Mouse (Mus musculus) hindbrain, embryonic 10.5 days (tissue): ENCODE measurements around the gene Rpl18a. TPM values are rescaled to one million over a fixed set of nuclear protein-coding genes. Genes with fewer than 3 reads are reported as not detected.
"Not testable (repeated sequence)": the region's sequence is repeated elsewhere in the genome, so short reads cannot be mapped to it uniquely, and the experiment has no call there.

Experiments
- DNase-seq: peaks from one replicate; pipeline ENCODE4 v3.0.0-alpha.2; 2017; ENCODE audit warnings: low spot score
- H3K27ac ChIP-seq: fragments of 300-500 bp; sonication (generic); 2 replicates; pipeline ENCODE4 v1.5.1; 2016; ENCODE audit warnings: mild to moderate bottlenecking, moderate library complexity
- H3K27me3 ChIP-seq: fragments of 300-500 bp; sonication (generic); 2 replicates; pipeline ENCODE4 v1.6.1; 2016; ENCODE audit warnings: mild to moderate bottlenecking; ENCODE audit not compliant: poor library complexity, insufficient read depth, severe bottlenecking
- H3K36me3 ChIP-seq: fragments of 300-500 bp; sonication (generic); 2 replicates; pipeline ENCODE4 v1.6.1; 2016; ENCODE audit warnings: mild to moderate bottlenecking, moderate library complexity
- H3K4me1 ChIP-seq: fragments of 300-500 bp; sonication (generic); replicated peaks from 2 replicates; pipeline ENCODE4 v1.6.1; 2016; ENCODE audit warnings: mild to moderate bottlenecking
- H3K4me3 ChIP-seq: fragments of 300-500 bp; sonication (generic); 2 replicates; pipeline ENCODE4 v1.5.1; 2016; ENCODE audit warnings: mild to moderate bottlenecking, moderate library complexity
- H3K9me3 ChIP-seq: fragments of 300-500 bp; sonication (generic); 2 replicates; pipeline ENCODE4 v1.6.1; 2016; ENCODE audit warnings: mild to moderate bottlenecking, moderate library complexity
- WGBS: fragments of 180-500 bp; shearing (Covaris S2); methylation state at CpG from one replicate; pipeline ENCODE4 v1.1.7; 2016; 5-methylcytosine and 5-hydroxymethylcytosine counted together
- polyA plus RNA-seq: library from polyadenylated mRNA; unstranded; fragments of >200 nt; fragmentation: Nextera tagmentation; extraction: Ambion mirVana; gene quantifications from 2 replicates; pipeline ENCODE4 v1.2.1, GENCODE M21; 2016

The Rpl18a gene
- polyA plus RNA-seq, 1 experiment from 2014 or later, result 3,443 TPM

- no peak overlapping the region for H3K4me3 ChIP-seq
- 72% methylated on average over 2 of the region's 2 CpGs for WGBS
- H3K4me1 ChIP-seq, result peaks cover 21% of the 10 kb centered on the region
- H3K9me3 ChIP-seq, result no peaks in the 10 kb centered on the region
- H3K36me3 ChIP-seq, result peaks cover 4% of the 10 kb centered on the region
- H3K27ac ChIP-seq, result no peak overlapping the region
- DNase-seq, result no peak
- peaks cover 15% of the 10 kb centered on the region; the same call in 1 of the 2 replicates for H3K27me3 ChIP-seq
These were observed 3.7 kb upstream of the Rpl18a start for GRCm38 (mm10) chr8:70900872-70901387.

DNA sequence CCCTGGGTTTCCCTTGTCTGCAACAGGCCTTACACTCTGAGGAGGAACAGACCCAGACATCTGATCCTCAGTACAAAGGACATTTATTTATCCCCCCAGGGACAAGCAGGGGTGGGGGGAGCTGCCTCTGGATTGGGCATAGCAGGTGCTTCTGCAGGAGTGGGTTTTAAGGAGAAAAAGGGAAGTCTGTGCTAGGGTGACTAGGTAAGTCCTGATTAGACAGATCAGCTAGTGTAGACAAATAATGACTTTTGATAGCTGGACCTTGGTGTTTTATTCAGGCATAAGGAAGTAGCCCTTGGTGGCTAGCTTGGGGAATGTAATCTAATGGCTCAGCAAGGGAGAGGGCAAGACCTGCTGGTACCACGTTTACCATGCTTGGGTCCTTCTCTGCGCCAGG is 2.0 kb upstream of the Rpl18a start:
- 94% methylated on average over 2 of the region's 2 CpGs for WGBS
- Histone ChIP-seq H3K9me3 (no peaks in the 10 kb centered on the region), H3K4me3 (no peak overlapping the region; the same call in 1 of the 2 replicates), H3K36me3 (peaks cover 21% of the 10 kb centered on the region), H3K27ac (no peak overlapping the region), H3K4me1 (peaks cover 26% of the 10 kb centered on the region), H3K27me3 (peaks cover 22% of the 10 kb centered on the region)
- DNase-seq, result no peak

GRCm38 (mm10) chr8:70898661-70899198 is 1.5 kb upstream of the Rpl18a start:
- H3K4me3 ChIP-seq, result peak overlapping the region; percentile 71
- peaks cover 26% of the 10 kb centered on the region for H3K36me3 ChIP-seq
- DNase-seq, result no peak
- 62% methylated on average over 2 of the region's 2 CpGs for WGBS
- peaks cover 26% of the 10 kb centered on the region for H3K4me1 ChIP-seq
- peak overlapping the region; percentile 95 for H3K27ac ChIP-seq
- H3K9me3 ChIP-seq, result no peaks in the 10 kb centered on the region
- H3K27me3 ChIP-seq, result peaks cover 24% of the 10 kb centered on the region

DNA sequence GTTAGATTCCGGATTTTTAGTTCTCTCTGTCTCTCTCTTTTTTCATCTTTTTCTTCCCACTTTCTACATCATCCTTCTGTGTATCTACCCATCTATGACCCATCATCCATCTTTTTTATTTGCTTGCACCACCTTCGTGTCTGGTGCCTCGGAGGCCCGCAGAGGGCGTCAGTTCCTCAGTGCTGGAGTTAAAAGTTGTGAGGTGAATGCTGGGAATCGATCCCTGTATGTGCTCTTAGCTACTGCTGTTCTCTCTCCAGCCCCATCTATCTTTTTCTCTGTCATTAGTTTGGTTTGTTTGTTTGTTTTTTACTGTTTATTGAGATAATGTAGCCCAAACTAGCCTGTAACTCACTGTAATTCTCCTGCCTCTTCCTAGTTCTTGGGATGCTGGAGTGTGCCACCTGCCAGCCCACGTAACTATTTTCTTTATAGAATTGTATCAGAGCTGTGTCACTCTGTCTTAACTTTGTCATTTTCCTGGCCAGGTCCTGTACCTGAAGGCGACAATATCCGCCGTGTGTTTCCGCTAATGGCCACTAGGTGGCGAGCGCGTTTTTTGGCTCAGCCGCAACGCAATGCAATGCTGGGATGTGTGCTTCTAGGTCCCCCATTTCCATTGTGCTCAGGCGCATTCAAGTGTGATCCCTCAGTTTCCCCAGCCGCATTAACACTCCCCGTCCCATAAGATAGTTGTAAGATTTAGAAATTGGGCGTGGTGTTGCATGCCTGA is 635 bp upstream of the Rpl18a start:
- peak; percentile 86 for DNase-seq
- peaks cover 29% of the 10 kb centered on the region for H3K27me3 ChIP-seq
- WGBS, result under 1% methylated on average over 20 of the region's 20 CpGs
- H3K4me3 ChIP-seq, result peak overlapping the region; percentile 71
- H3K36me3 ChIP-seq, result peaks cover 35% of the 10 kb centered on the region
- H3K9me3 ChIP-seq, result no peaks in the 10 kb centered on the region
- peak overlapping the region; percentile 95 for H3K27ac ChIP-seq
- peaks cover 34% of the 10 kb centered on the region for H3K4me1 ChIP-seq

GRCm38 (mm10) chr8:70896316-70897020 is 744 bp downstream of the Rpl18a start:
- no peaks in the 10 kb centered on the region for H3K9me3 ChIP-seq
- H3K4me1 ChIP-seq, result peaks cover 48% of the 10 kb centered on the region
- H3K4me3 ChIP-seq, result peak overlapping the region; percentile 71
- 4% methylated on average over 25 of the region's 25 CpGs for WGBS
- H3K36me3 ChIP-seq, result peaks cover 38% of the 10 kb centered on the region
- peaks cover 38% of the 10 kb centered on the region for H3K27me3 ChIP-seq
- H3K27ac ChIP-seq, result peak overlapping the region; percentile 95
- DNase-seq, result no peak

- Histone ChIP-seq H3K27me3 (peaks cover 45% of the 10 kb centered on the region), H3K4me1 (peaks cover 50% of the 10 kb centered on the region), H3K36me3 (peaks cover 44% of the 10 kb centered on the region), H3K27ac (peak overlapping the region; percentile 95), H3K4me3 (peak overlapping the region; percentile 71)
- WGBS, result 79% methylated on average over 24 of the region's 24 CpGs
- not testable (repeated sequence) for H3K9me3 ChIP-seq, DNase-seq
These were observed 1.5 kb downstream of the Rpl18a start for GRCm38 (mm10) chr8:70895571-70896259.

DNA sequence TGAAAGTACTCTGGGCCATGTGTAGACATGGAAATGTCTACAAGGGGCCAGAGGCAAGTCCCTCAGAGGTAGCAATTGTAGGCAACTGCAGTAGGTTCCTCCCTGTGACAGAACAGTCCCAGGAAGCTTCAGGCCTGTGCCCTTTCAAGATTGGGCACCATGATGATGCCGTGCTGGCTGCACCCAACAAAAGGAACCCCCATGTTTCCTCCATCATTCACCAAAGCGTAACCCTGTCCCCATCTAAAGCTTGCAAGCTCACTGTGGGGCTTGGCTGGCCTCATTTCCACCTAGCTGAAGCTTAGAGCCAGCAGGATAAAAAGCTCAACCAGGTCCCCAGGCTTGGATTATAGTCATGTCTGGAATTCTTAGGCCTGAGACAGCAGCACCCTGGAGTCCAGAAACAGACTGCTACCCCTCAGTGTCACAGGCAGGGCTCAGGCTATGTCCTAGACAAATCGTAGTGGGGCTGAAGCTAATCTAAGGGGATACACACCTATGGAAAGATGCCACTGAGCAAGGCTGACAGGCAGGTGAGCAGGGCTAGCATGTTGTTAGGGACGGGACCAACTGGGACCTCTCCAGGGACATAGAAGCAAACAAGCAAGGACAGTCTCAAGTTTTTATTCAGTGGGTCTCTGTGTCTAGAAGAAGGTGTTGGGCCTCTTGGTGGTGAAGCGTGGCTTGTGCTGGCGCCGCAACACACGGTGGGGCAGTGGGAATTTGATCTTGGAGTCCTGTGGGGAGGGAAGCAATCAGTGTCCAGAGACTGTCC is 2.3 kb downstream of the Rpl18a start:
- Histone ChIP-seq H3K27me3 (peaks cover 53% of the 10 kb centered on the region), H3K4me1 (peaks cover 50% of the 10 kb centered on the region), H3K36me3 (peaks cover 45% of the 10 kb centered on the region), H3K4me3 (no peak overlapping the region), H3K9me3 (no peaks in the 10 kb centered on the region), H3K27ac (no peak overlapping the region)
- no peak for DNase-seq
- WGBS, result 85% methylated on average over 8 of the region's 8 CpGs

DNA sequence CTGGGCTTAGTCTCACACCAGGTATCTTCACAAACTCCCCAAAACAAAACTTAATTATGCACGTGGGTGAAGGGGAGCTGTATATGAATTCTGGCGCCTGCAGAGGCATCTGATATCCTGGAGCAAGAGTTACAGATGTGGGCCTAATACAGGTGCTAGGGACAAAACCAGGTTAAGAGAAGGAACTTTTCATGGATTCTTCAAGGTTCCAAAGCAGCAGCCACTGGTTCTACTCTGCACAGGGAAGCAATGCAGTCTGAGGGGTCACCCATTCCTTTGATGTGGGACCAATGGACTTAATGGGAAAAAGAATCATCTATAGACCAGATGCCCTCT is 2.9 kb downstream of the Rpl18a start:
- 66% methylated on average over 2 of the region's 2 CpGs for WGBS
- H3K36me3 ChIP-seq, result peaks cover 45% of the 10 kb centered on the region
- no peak overlapping the region for H3K27ac ChIP-seq
- H3K27me3 ChIP-seq, result peaks cover 59% of the 10 kb centered on the region
- no peak overlapping the region for H3K4me3 ChIP-seq
- no peaks in the 10 kb centered on the region for H3K9me3 ChIP-seq
- peaks cover 50% of the 10 kb centered on the region for H3K4me1 ChIP-seq
- no peak for DNase-seq

DNA sequence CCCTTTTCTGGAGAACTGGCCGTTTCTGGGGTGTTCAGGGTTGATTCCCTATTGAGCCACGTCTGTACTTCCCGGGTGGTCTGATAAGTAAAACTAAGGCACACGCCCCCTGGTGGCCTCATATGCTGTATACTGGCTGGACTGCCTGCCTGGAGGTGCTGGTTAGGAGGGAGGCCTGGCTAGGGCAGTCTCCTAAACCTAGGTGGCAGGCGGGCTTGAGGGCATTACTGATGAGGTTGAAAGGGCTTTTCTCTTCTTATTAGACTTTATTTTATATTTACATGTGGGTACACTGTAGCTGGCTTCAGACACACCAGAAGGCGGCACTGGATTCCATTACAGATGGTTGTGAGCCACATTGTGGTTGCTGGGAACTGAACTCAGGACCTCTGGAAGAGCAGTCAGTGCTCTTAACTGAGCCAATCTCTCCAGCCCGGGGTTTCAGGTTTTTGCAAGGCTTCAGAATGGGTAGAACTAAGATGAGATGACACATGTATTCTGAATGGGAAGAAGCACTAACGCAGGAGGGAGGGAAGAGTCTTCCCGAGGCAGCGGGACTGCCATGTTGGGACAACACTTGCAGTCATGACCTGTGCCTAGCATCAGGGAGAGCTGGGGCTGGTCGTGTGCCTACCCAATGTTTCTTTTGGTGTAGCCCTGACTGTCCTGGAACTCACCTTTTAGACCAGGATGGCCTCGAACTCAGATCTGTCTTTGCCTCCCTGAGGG is 3.4 kb downstream of the Rpl18a start:
- H3K36me3 ChIP-seq, result peaks cover 45% of the 10 kb centered on the region
- WGBS, result 29% methylated on average over 12 of the region's 12 CpGs
- no peak overlapping the region for H3K27ac ChIP-seq
- H3K4me1 ChIP-seq, result peaks cover 48% of the 10 kb centered on the region
- H3K27me3 ChIP-seq, result peaks cover 64% of the 10 kb centered on the region
- H3K9me3 ChIP-seq, result no peaks in the 10 kb centered on the region
- peak overlapping the region; percentile 45; the same call in 1 of the 2 replicates for H3K4me3 ChIP-seq
- peak; percentile 87 for DNase-seq

- H3K27me3 ChIP-seq, result peaks cover 72% of the 10 kb centered on the region
- DNase-seq, result peak; percentile 51
- peaks cover 45% of the 10 kb centered on the region for H3K36me3 ChIP-seq
- H3K27ac ChIP-seq, result no peak overlapping the region
- WGBS, result 30% methylated on average over 20 of the region's 20 CpGs
- H3K4me3 ChIP-seq, result peak overlapping the region; percentile 45
- peaks cover 41% of the 10 kb centered on the region for H3K4me1 ChIP-seq
- no peaks in the 10 kb centered on the region for H3K9me3 ChIP-seq
These were observed 4.1 kb downstream of the Rpl18a start for GRCm38 (mm10) chr8:70892896-70893655.
